Mouse (Mus musculus) bone marrow, adult 2 months (tissue): Measurements from ENCODE around the gene Lrfn3.

Experiments
- CTCF ChIP-seq: fragments of 200-500 bp; IDR thresholded peaks from 2 replicates; pipeline ENCODE4 v1.5.1; 2011; ENCODE audit warnings: low read length, control low read depth; ENCODE audit not compliant: control insufficient read depth, insufficient read depth
- POLR2A ChIP-seq: fragments of 200-500 bp; IDR thresholded peaks from 2 replicates; pipeline ENCODE4 v1.6.1; 2011; ENCODE audit warnings: low read depth, mild to moderate bottlenecking, control low read depth, low read length, borderline replicate concordance; ENCODE audit not compliant: control insufficient read depth

DNA sequence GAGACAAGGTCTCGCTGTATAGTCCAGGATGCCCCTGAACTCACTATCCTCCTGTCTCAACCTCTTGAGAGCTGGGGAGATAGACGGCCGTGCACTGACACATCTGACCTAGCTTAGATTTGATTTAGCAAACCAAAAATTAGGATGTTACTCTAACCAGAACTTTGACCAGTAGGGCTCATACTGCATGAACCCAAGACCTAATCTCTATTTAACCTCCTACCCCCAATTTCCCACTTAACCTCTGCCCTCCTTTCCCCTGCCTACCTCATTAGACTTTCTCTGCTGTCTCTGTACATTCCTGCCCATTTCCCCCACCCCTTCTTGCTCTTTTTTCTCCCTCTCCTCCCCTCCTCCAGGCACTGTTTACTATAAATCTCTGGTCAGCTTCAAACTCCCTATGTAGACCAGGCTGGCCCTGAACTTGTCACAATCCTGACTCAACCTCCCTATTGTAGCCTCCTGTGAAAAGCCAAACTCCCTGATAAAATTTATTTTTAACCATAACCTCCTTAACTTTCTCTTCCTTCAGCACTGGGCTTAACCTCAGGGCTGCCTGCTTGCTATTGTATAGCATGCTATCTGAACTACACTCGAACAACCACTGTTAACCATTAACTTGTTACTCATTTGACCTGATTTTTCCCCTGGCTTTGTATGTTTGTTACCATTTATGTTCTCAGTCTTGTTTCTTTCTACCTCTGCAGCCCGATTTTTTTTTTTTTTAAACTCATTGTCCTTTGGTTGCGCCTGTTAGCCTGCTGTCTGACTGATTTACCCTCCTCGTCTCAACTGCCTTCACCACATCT lies 4.0 kb downstream of the Lrfn3 start:
- TF ChIP-seq POLR2A: no peak
- TF ChIP-seq CTCF: no peak
